Mouse (Mus musculus): ENCODE results near the gene Cachd1. TPM values are rescaled to one million over a fixed set of nuclear protein-coding genes. Genes with fewer than 3 reads are reported as not detected.

Cachd1 gene
- polyA plus RNA-seq, 1 experiment = not detected

DNA sequence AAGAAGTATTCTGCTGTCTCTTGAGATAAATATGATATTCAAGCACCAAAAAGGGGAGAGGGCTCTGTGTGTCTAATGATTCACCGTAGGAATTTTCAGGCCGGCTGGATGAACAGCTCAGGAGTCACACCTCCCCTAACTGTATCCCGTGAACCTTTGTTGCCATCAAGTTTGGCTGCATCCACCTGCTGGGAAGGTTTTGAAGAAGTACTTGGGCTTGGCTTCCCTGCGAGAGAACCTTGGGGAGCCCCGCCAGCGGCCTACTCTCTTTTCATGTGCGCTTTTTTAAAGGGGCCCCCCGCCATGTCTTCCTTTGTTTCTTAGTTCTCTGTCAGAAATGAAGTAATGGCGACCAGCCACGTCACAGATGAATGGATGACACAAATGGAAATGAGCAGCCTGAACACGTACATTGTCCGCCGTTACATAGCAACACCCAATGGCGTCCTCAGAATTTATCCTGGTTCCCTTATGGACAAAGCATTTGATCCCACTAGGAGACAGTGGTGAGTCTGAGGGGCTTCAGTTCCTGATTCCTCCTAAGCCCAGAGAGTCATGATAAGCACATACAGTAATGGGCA, 198.1 kb downstream of the Cachd1 start:
- no peak for TF ChIP-seq CTCF (IDR thresholded peaks at IDR 0.05; ENCODE audit: insufficient read depth, low read depth, low read length)
- no peak for TF ChIP-seq POLR2A (IDR thresholded peaks at IDR 0.05; ENCODE audit: insufficient read depth, low read depth, low read length)
- Histone ChIP-seq H3K4me3 (ENCODE audit: insufficient read depth, low read depth, low read length) (no peak overlapping the region), H3K27ac (ENCODE audit: insufficient read depth, low read depth, low read length) (no peak overlapping the region), H3K4me1 (ENCODE audit: control insufficient read depth, insufficient read depth, low read length) (0 out of 2 replicates have a peak, but pooled peaks cover 6% of the 10 kb centered on the region)
- 69% methylated on average over 14 of the region's 14 CpGs for WGBS

DNA sequence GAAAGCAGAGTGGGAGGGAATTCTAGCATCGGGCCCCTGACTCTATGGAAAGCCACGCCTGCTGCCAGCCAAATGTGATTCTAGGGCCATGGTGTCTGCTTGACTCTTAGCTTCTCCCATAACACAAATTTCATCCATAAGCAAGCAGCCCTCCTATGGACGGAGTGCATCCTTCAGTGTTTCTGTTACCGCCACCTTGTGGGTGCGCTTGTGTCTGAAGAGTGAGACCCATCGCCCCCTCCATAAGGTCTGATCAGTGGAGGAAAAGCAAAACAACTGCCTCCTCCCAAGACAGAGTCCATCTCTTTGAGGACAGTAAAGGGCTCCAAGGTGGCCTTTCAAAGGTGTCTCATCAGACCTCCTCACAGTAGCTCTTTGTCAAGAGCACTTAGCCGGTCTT, 201.0 kb downstream of the Cachd1 start:
- Histone ChIP-seq H3K4me1 (ENCODE audit: control insufficient read depth, insufficient read depth, low read length) (0 out of 2 replicates have a peak, but pooled peaks cover 6% of the 10 kb centered on the region), H3K4me3 (ENCODE audit: insufficient read depth, low read depth, low read length) (no peak overlapping the region), H3K27ac (ENCODE audit: insufficient read depth, low read depth, low read length) (no peak overlapping the region)
- TF ChIP-seq CTCF (IDR thresholded peaks at IDR 0.05; ENCODE audit: insufficient read depth, low read depth, low read length) (no peak), POLR2A (IDR thresholded peaks at IDR 0.05; ENCODE audit: insufficient read depth, low read depth, low read length) (no peak)
- WGBS = 92% methylated on average over 7 of the region's 7 CpGs

DNA sequence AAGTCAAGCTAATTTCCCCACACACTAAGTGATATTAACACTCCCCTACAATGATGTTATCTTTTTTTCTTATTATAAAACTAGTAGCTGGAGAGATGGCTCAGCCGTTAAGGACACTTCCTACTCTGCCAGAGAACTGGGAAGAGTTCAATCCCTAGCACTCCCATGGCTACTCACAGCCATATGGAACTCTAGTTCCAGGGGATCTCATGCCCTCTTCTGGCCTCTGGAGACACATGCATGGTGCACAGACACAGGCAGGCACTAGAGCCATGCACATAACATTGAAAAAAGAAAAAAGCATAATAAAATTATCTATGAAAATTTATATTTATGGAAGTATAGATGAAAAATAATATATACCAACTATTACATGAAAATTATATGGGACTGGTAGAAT, 210.7 kb downstream of the Cachd1 start:
- WGBS = 94% methylated on average over 1 of the region's 1 CpGs
- Histone ChIP-seq H3K27ac (ENCODE audit: insufficient read depth, low read depth, low read length) (no peak overlapping the region), H3K4me1 (ENCODE audit: control insufficient read depth, insufficient read depth, low read length) (no peaks in the 10 kb centered on the region; the same call in 1 of the 2 replicates), H3K4me3 (ENCODE audit: insufficient read depth, low read depth, low read length) (no peak overlapping the region)
- TF ChIP-seq POLR2A (IDR thresholded peaks at IDR 0.05; ENCODE audit: insufficient read depth, low read depth, low read length) (no peak), CTCF (IDR thresholded peaks at IDR 0.05; ENCODE audit: insufficient read depth, low read depth, low read length) (no peak)

GRCm38 (mm10) chr4:100988231-100988799, 211.8 kb downstream of the Cachd1 start:
- Histone ChIP-seq H3K27ac (ENCODE audit: insufficient read depth, low read depth, low read length) (no peak overlapping the region), H3K4me3 (ENCODE audit: insufficient read depth, low read depth, low read length) (no peak overlapping the region), H3K4me1 (ENCODE audit: control insufficient read depth, insufficient read depth, low read length) (no peaks in the 10 kb centered on the region; the same call in 1 of the 2 replicates)
- no peak for TF ChIP-seq CTCF (IDR thresholded peaks at IDR 0.05; ENCODE audit: insufficient read depth, low read depth, low read length)
- TF ChIP-seq POLR2A (IDR thresholded peaks at IDR 0.05; ENCODE audit: insufficient read depth, low read depth, low read length) = no peak
- 82% methylated on average over 8 of the region's 8 CpGs for WGBS

- H3K27ac ChIP-seq (ENCODE audit: insufficient read depth, low read depth, low read length) = no peak overlapping the region
- 42% methylated on average over 4 of the region's 4 CpGs for WGBS
- TF ChIP-seq POLR2A (IDR thresholded peaks at IDR 0.05; ENCODE audit: insufficient read depth, low read depth, low read length) = no peak
- TF ChIP-seq CTCF (IDR thresholded peaks at IDR 0.05; ENCODE audit: insufficient read depth, low read depth, low read length) = no peak
- no peak overlapping the region for H3K4me3 ChIP-seq (ENCODE audit: insufficient read depth, low read depth, low read length)
- no peaks in the 10 kb centered on the region; the same call in 1 of the 2 replicates for H3K4me1 ChIP-seq (ENCODE audit: control insufficient read depth, insufficient read depth, low read length)
Measured at GRCm38 (mm10) chr4:100990996-100991395, 214.5 kb downstream of the Cachd1 start.

- Histone ChIP-seq H3K4me3 (ENCODE audit: insufficient read depth, low read depth, low read length) (no peak overlapping the region), H3K4me1 (ENCODE audit: control insufficient read depth, insufficient read depth, low read length) (no peaks in the 10 kb centered on the region; the same call in 1 of the 2 replicates), H3K27ac (ENCODE audit: insufficient read depth, low read depth, low read length) (no peak overlapping the region)
- TF ChIP-seq CTCF (IDR thresholded peaks at IDR 0.05; ENCODE audit: insufficient read depth, low read depth, low read length) (no peak), POLR2A (IDR thresholded peaks at IDR 0.05; ENCODE audit: insufficient read depth, low read depth, low read length) (no peak)
- 93% methylated on average over 6 of the region's 6 CpGs for WGBS
Measured at GRCm38 (mm10) chr4:100992086-100992485, 215.6 kb downstream of the Cachd1 start.

DNA sequence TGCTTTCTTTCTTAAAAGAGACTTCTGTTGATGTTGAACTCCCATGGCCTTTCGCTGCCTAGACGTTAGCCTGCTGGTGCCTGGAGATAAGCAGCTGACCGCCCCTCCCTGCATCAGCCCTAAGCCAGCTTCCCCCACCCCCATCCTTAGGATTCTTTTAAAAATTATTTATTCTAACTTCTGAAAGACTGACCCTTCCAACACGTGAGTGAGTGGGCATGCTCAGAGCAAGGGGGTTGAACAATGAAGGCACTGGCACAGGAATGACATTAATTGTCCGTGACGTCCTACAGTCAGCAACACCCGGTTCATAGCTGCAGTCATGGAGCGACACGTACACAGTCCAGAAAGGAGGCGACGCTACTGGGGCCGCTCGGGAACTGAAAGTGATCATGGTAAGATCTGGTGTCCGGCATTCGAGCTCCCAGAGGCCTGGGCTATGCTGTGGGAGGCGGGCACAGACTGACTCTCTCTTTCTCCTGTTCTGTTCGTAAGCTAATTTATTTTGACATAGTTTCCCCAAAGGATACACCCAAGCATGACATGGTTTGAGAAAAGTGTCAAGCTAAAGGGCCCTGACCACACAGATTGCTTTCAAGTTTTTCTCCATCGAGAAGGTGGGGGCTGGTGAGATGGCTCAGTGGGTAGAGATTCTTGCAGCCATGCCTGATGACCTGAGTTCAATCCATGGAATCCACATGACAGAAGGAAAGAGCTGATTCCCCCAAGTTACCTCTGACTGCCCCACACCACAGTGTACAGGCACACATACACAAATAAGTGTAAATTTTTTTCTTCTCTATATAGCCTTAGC, 218.2 kb downstream of the Cachd1 start:
- Histone ChIP-seq H3K4me3 (ENCODE audit: insufficient read depth, low read depth, low read length) (no peak overlapping the region), H3K4me1 (ENCODE audit: control insufficient read depth, insufficient read depth, low read length) (no peaks in the 10 kb centered on the region; the same call in 1 of the 2 replicates), H3K27ac (ENCODE audit: insufficient read depth, low read depth, low read length) (no peak overlapping the region)
- TF ChIP-seq POLR2A (IDR thresholded peaks at IDR 0.05; ENCODE audit: insufficient read depth, low read depth, low read length) (no peak), CTCF (IDR thresholded peaks at IDR 0.05; ENCODE audit: insufficient read depth, low read depth, low read length) (no peak)
- WGBS = 88% methylated on average over 18 of the region's 18 CpGs

DNA sequence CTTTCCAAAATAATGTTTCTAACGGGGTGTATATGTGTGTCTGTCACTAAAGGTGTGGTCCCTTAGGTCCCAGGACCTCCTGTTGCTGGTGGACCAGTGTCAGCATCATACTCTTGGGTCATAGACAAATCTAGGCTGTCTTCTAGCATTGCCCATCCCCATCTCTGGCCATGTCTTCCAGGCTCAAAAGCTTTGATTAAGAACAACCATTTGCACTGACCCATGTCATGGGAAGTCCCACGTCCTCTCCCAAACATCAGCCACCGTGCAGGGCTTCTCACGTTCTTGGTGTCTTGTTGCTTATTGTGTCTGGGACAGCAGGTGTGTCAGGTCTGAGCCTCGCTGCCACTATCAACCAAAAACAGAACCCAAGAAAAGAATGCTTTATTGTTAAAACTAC, 219.1 kb downstream of the Cachd1 start:
- Histone ChIP-seq H3K4me3 (ENCODE audit: insufficient read depth, low read depth, low read length) (no peak overlapping the region), H3K4me1 (ENCODE audit: control insufficient read depth, insufficient read depth, low read length) (no peaks in the 10 kb centered on the region; the same call in 1 of the 2 replicates), H3K27ac (ENCODE audit: insufficient read depth, low read depth, low read length) (no peak overlapping the region)
- WGBS = 81% methylated on average over 5 of the region's 5 CpGs
- TF ChIP-seq CTCF (IDR thresholded peaks at IDR 0.05; ENCODE audit: insufficient read depth, low read depth, low read length) = no peak
- no peak for TF ChIP-seq POLR2A (IDR thresholded peaks at IDR 0.05; ENCODE audit: insufficient read depth, low read depth, low read length)
